Mouse (Mus musculus) heart, embryonic 15.5 days (tissue): Measurements from ENCODE around the gene Gm45902. TPM values are rescaled to one million over a fixed set of nuclear protein-coding genes. Genes with fewer than 3 reads are reported as not detected.

Source experiments
- ATAC-seq: fragments of 200-750 bp; cut with Nextera tagmentation; replicated peaks from 2 replicates; pipeline ENCODE4 v1.8.0; 2017; ENCODE audit warnings: low read depth, moderate TSS enrichment; ENCODE audit not compliant: insufficient number of reproducible peaks, insufficient read depth, low FRiP score
- H3K27ac ChIP-seq: fragments of 300-500 bp; sonication (generic); 2 replicates; pipeline ENCODE4 v1.5.1; 2015; ENCODE audit warnings: mild to moderate bottlenecking, inconsistent platforms
- H3K27me3 ChIP-seq: fragments of 300-500 bp; sonication (generic); 2 replicates; pipeline ENCODE4 v1.6.1; 2015; ENCODE audit warnings: inconsistent platforms
- H3K36me3 ChIP-seq: fragments of 300-500 bp; sonication (generic); 2 replicates; pipeline ENCODE4 v1.6.1; 2015; ENCODE audit warnings: mild to moderate bottlenecking, inconsistent platforms
- H3K4me1 ChIP-seq: fragments of 300-500 bp; sonication (generic); replicated peaks from 2 replicates; pipeline ENCODE4 v1.6.1; 2015; ENCODE audit warnings: inconsistent platforms
- H3K4me2 ChIP-seq: fragments of 300-500 bp; sonication (generic); 2 replicates; pipeline ENCODE4 v1.6.1; 2015; ENCODE audit warnings: inconsistent platforms, mild to moderate bottlenecking, moderate library complexity
- H3K4me3 ChIP-seq: fragments of 300-500 bp; sonication (generic); 2 replicates; pipeline ENCODE4 v1.5.1; 2015; ENCODE audit warnings: mild to moderate bottlenecking, inconsistent platforms
- H3K9ac ChIP-seq: fragments of 300-500 bp; sonication (generic); 2 replicates; pipeline ENCODE4 v1.6.1; 2015; ENCODE audit warnings: mild to moderate bottlenecking, inconsistent platforms
- H3K9me3 ChIP-seq: fragments of 300-500 bp; sonication (generic); replicated peaks from 2 replicates; pipeline ENCODE4 v1.6.1; 2016; ENCODE audit warnings: inconsistent platforms
- WGBS: fragments of 180-500 bp; shearing (Covaris S2); methylation state at CpG from one replicate; pipeline ENCODE4 v1.1.7; 2015; ENCODE audit warnings: mixed read lengths; 5-methylcytosine and 5-hydroxymethylcytosine counted together
- polyA plus RNA-seq: library from polyadenylated mRNA; unstranded; fragments of >200 nt; fragmentation: Nextera tagmentation; extraction: Ambion mirVana; gene quantifications from 2 replicates; pipeline ENCODE4 v1.2.1, GENCODE M21; 2015

The Gm45902 gene
- 2.7 and 3.2 TPM in 2 replicates for polyA plus RNA-seq

- peak; percentile 100 for ATAC-seq
- H3K27ac ChIP-seq, result peak within 1 kb of the TSS; percentile 85
- H3K9me3 ChIP-seq, result no peaks in the 10 kb centered on the region
- H3K4me2 ChIP-seq, result peak within 1 kb of the TSS; percentile 86
- WGBS, result under 1% methylated on average over 60 of the region's 60 CpGs
- peaks cover 15% of the 10 kb centered on the region for H3K4me1 ChIP-seq
- H3K4me3 ChIP-seq, result peak within 1 kb of the TSS; percentile 77
- H3K36me3 ChIP-seq, result peaks cover 25% of the 10 kb centered on the region
- H3K9ac ChIP-seq, result peak within 1 kb of the TSS; percentile 78
- H3K27me3 ChIP-seq, result no peaks in the 10 kb centered on the region
Measured at GRCm38 (mm10) chr2:3512552-3513454, at the start of gene Gm45902, which contains the start of the genes Hspa14 and Cdnf. Gene Gm45902 (minus strand): TSS chr2:3512790. Gene Hspa14 (minus strand): TSS chr2:3512814. Gene Cdnf (plus strand): TSS chr2:3513030.

DNA sequence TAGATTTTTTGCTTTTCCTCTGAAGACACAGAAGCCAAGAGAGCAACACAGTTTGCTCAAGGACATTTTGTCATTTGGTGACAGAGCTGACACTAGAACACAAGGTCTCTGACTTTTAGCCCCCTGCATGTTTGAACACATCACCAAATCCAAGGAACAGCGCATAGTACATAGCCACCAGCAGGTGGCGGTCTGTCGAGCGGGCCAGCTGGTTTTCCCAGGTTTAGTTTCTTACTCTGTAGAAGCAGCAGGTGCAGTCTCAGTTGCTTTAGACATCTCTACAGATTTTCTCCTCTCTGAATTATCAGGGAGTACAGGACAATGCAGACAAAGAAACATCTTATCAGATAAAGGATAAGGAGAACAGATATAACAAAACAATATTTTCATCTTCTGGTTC lies 34.0 kb upstream of the Gm45902 start:
- H3K4me1 ChIP-seq, result 0 out of 2 replicates have a peak, but pooled peaks cover 4% of the 10 kb centered on the region
- no peak overlapping the region for H3K4me3 ChIP-seq
- H3K27me3 ChIP-seq, result no peaks in the 10 kb centered on the region
- H3K9me3 ChIP-seq, result no peaks in the 10 kb centered on the region
- WGBS, result 0% methylated on average over 4 of the region's 4 CpGs
- ATAC-seq, result no peak
- H3K27ac ChIP-seq, result no peak overlapping the region
- H3K36me3 ChIP-seq, result no peaks in the 10 kb centered on the region
- no peak overlapping the region for H3K9ac ChIP-seq
- no peak overlapping the region for H3K4me2 ChIP-seq

- H3K27me3 ChIP-seq, result no peaks in the 10 kb centered on the region
- 0 out of 2 replicates have a peak, but pooled peaks cover 4% of the 10 kb centered on the region for H3K4me1 ChIP-seq
- 49% methylated on average over 2 of the region's 2 CpGs for WGBS
- ATAC-seq, result no peak
- no peak overlapping the region for H3K27ac ChIP-seq
- no peaks in the 10 kb centered on the region for H3K36me3 ChIP-seq
- H3K9me3 ChIP-seq, result no peaks in the 10 kb centered on the region
- H3K9ac ChIP-seq, result no peak overlapping the region
- H3K4me2 ChIP-seq, result no peak overlapping the region
- H3K4me3 ChIP-seq, result no peak overlapping the region
Measured at GRCm38 (mm10) chr2:3546055-3546454, 33.5 kb upstream of the Gm45902 start.

GRCm38 (mm10) chr2:3541307-3542079 lies 28.9 kb upstream of the Gm45902 start:
- WGBS, result 53% methylated on average over 9 of the region's 9 CpGs
- Histone ChIP-seq H3K9ac (no peak overlapping the region), H3K4me3 (no peak overlapping the region), H3K4me2 (no peak overlapping the region), H3K4me1 (0 out of 2 replicates have a peak, but pooled peaks cover 4% of the 10 kb centered on the region), H3K27me3 (no peaks in the 10 kb centered on the region), H3K27ac (no peak overlapping the region), H3K36me3 (no peaks in the 10 kb centered on the region), H3K9me3 (no peaks in the 10 kb centered on the region)
- no peak for ATAC-seq

DNA sequence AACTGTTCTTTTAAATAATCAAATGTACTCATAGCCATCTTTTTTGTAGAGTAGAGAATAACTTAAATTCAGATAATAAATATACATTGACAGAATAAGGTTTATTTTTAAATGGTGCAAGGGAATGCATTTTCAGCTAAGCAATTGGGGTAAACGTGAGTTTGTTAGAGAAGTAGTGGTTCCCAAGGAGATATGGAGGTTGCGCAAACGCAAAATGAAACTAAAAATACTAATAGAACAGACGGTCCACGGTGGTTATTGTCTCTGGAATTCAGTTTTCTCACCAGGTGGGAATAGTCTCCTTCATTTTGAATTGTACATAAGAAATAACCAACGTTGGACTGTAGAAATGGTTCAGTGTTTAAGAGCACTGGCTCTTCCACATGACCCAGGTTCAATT lies 13.7 kb upstream of the Gm45902 start:
- Histone ChIP-seq H3K9me3 (no peaks in the 10 kb centered on the region), H3K9ac (no peak overlapping the region), H3K27ac (no peak overlapping the region), H3K36me3 (no peaks in the 10 kb centered on the region), H3K4me3 (no peak overlapping the region), H3K4me2 (no peak overlapping the region), H3K27me3 (no peaks in the 10 kb centered on the region), H3K4me1 (no peaks in the 10 kb centered on the region)
- WGBS, result 80% methylated on average over 6 of the region's 6 CpGs
- ATAC-seq, result no peak

DNA sequence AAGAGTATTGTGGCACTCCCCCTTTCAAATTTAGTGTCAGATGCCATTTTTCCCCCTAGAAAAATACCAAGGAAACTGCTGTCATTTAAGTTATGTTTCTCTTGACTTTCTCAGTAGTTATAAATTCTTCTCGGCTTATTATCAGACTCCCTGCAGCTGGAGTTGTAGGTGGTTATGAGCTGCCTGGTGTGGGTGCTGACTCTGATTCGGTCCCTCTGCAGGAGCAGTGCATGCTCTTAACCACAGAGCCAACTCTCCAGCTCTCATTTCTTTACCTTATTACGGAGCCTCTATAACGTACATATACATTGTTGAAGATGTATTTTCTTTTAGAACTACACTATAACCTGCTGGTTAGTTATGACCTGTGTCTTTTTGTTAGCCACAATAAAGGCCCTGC lies 10.0 kb upstream of the Gm45902 start:
- H3K9me3 ChIP-seq, result no peaks in the 10 kb centered on the region
- no peak overlapping the region for H3K9ac ChIP-seq
- H3K27ac ChIP-seq, result no peak overlapping the region
- H3K27me3 ChIP-seq, result no peaks in the 10 kb centered on the region
- H3K4me1 ChIP-seq, result no peaks in the 10 kb centered on the region
- no peak for ATAC-seq
- H3K36me3 ChIP-seq, result no peaks in the 10 kb centered on the region
- H3K4me2 ChIP-seq, result no peak overlapping the region
- WGBS, result 75% methylated on average over 4 of the region's 4 CpGs
- H3K4me3 ChIP-seq, result no peak overlapping the region

DNA sequence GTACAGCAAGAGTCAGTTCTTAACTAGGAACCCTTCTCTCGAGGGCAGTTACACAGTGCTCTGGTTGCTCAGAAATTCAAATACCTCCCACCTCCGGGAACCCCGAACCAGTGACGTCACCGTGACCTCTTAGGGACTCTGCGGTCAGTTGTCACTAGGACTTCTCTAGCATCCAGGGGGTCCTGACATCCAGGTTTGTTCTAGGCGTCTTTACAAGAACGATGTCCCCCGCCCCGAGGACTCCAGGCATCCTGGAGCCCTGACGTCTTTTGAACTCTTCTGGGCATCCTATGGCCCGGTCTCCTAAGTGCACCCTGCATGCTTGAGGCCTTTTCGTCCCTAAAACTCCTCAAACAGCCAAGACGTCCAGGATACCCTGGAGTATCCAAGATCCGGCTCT lies 514 bp downstream of the Gm45902 start:
- Histone ChIP-seq H3K9me3 (no peaks in the 10 kb centered on the region), H3K27ac (peak overlapping the region; percentile 83), H3K9ac (peak overlapping the region; percentile 73), H3K4me2 (peak overlapping the region; percentile 86), H3K4me1 (peaks cover 15% of the 10 kb centered on the region), H3K4me3 (peak overlapping the region; percentile 77), H3K36me3 (peaks cover 27% of the 10 kb centered on the region), H3K27me3 (no peaks in the 10 kb centered on the region)
- WGBS, result under 1% methylated on average over 15 of the region's 15 CpGs
- ATAC-seq, result no peak

DNA sequence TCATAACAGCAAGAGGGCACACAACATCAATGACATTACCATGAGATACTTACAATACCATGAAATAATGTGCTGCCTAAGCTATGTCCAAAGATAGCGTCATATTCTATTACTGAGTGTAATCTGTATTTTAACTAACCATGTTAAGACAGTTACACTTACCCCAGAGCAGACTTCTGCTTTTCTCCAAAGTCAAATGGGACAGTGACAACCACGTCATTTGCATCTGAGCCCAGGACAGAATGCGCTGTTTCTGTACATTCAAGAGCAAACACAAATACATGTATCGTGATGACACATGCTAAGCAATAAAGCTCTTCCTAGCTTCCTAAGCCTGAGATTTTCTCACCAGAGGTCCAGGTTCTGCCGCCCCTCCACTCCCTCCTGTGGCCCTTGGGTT lies 11.7 kb downstream of the Gm45902 start:
- no peaks in the 10 kb centered on the region for H3K4me1 ChIP-seq
- no peak overlapping the region for H3K9ac ChIP-seq
- no peaks in the 10 kb centered on the region for H3K9me3 ChIP-seq
- no peak overlapping the region for H3K4me2 ChIP-seq
- peaks cover 51% of the 10 kb centered on the region for H3K36me3 ChIP-seq
- no peaks in the 10 kb centered on the region for H3K27me3 ChIP-seq
- no peak overlapping the region for H3K4me3 ChIP-seq
- WGBS, result 93% methylated on average over 5 of the region's 5 CpGs
- H3K27ac ChIP-seq, result no peak overlapping the region
- ATAC-seq, result no peak

DNA sequence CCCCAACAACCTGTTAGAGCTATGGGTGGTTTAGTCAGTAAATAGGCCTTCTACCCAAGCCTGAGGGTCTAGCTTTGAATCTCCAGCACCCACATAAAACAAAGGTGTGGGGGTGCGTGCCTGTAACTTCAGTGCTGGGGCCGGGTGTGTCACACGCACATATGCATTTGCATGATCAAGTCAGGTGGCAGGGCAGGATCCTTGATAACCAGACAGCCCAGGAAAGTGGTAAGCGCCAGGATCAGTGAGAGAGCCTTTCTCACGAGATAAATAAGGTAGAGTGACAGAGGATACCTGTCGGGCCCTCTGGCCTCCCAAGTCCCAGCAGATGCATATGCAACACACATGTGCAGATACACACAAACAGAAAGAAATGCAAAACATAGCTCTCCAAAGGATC lies 13.0 kb downstream of the Gm45902 start:
- Histone ChIP-seq H3K9ac (no peak overlapping the region), H3K4me2 (no peak overlapping the region), H3K4me3 (no peak overlapping the region), H3K27me3 (no peaks in the 10 kb centered on the region), H3K4me1 (no peaks in the 10 kb centered on the region), H3K27ac (no peak overlapping the region), H3K9me3 (no peaks in the 10 kb centered on the region), H3K36me3 (peaks cover 51% of the 10 kb centered on the region)
- 82% methylated on average over 6 of the region's 6 CpGs for WGBS
- no peak for ATAC-seq

DNA sequence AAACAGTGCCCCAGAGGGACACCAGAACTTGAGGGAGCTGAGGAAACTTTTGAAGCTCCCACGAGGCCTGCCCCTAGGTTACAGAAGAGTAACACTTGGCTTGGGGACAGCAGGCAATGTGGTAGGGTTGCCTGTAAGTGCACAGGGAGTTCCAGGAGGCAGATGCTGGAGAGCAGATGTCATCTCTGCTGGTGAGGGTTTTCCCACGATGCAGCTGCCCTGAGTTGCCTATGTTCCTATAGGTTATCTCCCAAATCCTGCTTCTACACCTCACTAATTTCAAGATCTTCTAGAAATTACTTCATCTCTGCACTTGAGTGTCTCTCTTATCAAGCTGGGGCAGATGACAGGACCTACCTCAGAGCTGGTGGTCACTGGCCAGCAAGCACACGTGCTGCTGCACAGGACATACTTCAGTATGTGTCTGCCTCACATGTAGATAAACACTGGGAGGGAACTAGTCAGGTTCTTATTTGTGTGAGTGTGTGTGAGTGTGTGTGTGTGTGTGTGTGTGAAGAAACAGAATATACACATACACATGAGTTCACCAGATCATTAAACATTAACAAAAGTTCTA lies 18.7 kb downstream of the Gm45902 start:
- H3K27me3 ChIP-seq, result no peaks in the 10 kb centered on the region
- H3K36me3 ChIP-seq, result peaks cover 61% of the 10 kb centered on the region
- WGBS, result 85% methylated on average over 3 of the region's 3 CpGs
- H3K9ac ChIP-seq, result no peak overlapping the region
- no peak overlapping the region for H3K4me3 ChIP-seq
- no peak overlapping the region for H3K4me2 ChIP-seq
- H3K4me1 ChIP-seq, result no peaks in the 10 kb centered on the region
- no peaks in the 10 kb centered on the region for H3K9me3 ChIP-seq
- H3K27ac ChIP-seq, result no peak overlapping the region
- no peak for ATAC-seq

DNA sequence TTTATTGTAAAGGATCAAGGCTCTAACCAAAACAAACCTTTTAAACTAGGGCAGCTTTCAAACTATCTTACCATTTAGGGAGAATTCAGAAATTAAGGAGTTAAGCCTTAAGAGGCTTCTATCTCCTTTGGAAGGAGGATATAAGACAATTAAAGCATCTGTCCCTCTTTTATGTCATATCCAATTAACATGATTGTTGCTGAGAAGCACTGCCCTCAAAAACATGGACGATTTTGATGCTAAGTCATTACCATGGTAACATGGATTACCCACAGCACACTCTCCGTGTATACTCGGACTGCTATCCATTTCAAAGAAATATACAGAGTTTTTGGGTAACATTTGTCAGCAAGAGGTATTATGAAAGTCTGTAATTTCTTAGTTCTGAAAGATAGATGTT lies 22.8 kb downstream of the Gm45902 start:
- peaks cover 36% of the 10 kb centered on the region for H3K36me3 ChIP-seq
- no peak for ATAC-seq
- no peaks in the 10 kb centered on the region for H3K27me3 ChIP-seq
- H3K9ac ChIP-seq, result no peak overlapping the region
- H3K9me3 ChIP-seq, result no peaks in the 10 kb centered on the region
- no peak overlapping the region for H3K4me3 ChIP-seq
- WGBS, result 91% methylated on average over 3 of the region's 3 CpGs
- H3K27ac ChIP-seq, result no peak overlapping the region
- no peak overlapping the region for H3K4me2 ChIP-seq
- no peaks in the 10 kb centered on the region for H3K4me1 ChIP-seq
